Mouse (Mus musculus) forebrain, embryonic 11.5 days (tissue): ENCODE data around the gene Tbc1d8. TPM values are rescaled to one million over a fixed set of nuclear protein-coding genes. Genes with fewer than 3 reads are reported as not detected.

Experiments
- ATAC-seq: fragments of 200-750 bp; cut with Nextera tagmentation; replicated peaks from 2 replicates; pipeline ENCODE4 v1.8.0; 2017; ENCODE audit warnings: moderate TSS enrichment; ENCODE audit not compliant: low FRiP score
- DNase-seq: peaks from one replicate; pipeline ENCODE4 v3.0.0-alpha.2; 2017; ENCODE audit warnings: low spot score
- H3K27ac ChIP-seq: fragments of 300-500 bp; sonication (generic); 2 replicates; pipeline ENCODE4 v1.5.1; 2014; ENCODE audit warnings: low read depth, low read length
- H3K27me3 ChIP-seq: fragments of 300-500 bp; sonication (generic); 2 replicates; pipeline ENCODE4 v1.6.1; 2014; ENCODE audit warnings: mild to moderate bottlenecking, low read length, mixed read lengths; ENCODE audit not compliant: control insufficient read depth, insufficient read depth
- H3K36me3 ChIP-seq: fragments of 300-500 bp; sonication (generic); 2 replicates; pipeline ENCODE4 v1.6.1; 2014; ENCODE audit warnings: mild to moderate bottlenecking, low read length, moderate library complexity, mixed read lengths; ENCODE audit not compliant: control insufficient read depth, insufficient read depth
- H3K4me1 ChIP-seq: fragments of 300-500 bp; sonication (generic); replicated peaks from 2 replicates; pipeline ENCODE4 v1.6.1; 2014; ENCODE audit warnings: low read length, mixed read lengths; ENCODE audit not compliant: control insufficient read depth, insufficient read depth
- H3K4me2 ChIP-seq: fragments of 300-500 bp; sonication (generic); 2 replicates; pipeline ENCODE4 v1.6.1; 2014; ENCODE audit warnings: low read depth, mild to moderate bottlenecking, low read length, moderate library complexity, mixed read lengths; ENCODE audit not compliant: severe bottlenecking
- H3K4me3 ChIP-seq: fragments of 300-500 bp; sonication (generic); 2 replicates; pipeline ENCODE4 v1.5.1; 2014; ENCODE audit warnings: low read depth, low read length
- H3K9ac ChIP-seq: fragments of 300-500 bp; sonication (generic); 2 replicates; pipeline ENCODE4 v1.6.1; 2014; ENCODE audit warnings: low read length
- H3K9me3 ChIP-seq: fragments of 300-500 bp; sonication (generic); 2 replicates; pipeline ENCODE4 v1.6.1; 2016; ENCODE audit warnings: low read length, mixed read lengths; ENCODE audit not compliant: control insufficient read depth
- WGBS: fragments of 180-500 bp; shearing (Covaris S2); extraction: QIAGEN DNeasy Blood & Tissue Kit; methylation state at CpG from one replicate; pipeline ENCODE4 v1.1.7; 2014; 5-methylcytosine and 5-hydroxymethylcytosine counted together
- polyA plus RNA-seq: library from polyadenylated mRNA; unstranded; fragments of >200 nt; fragmentation: Nextera tagmentation; extraction: Ambion mirVana; gene quantifications from 2 replicates; pipeline ENCODE4 v1.2.1, GENCODE M21; 2014

Gene Tbc1d8
- polyA plus RNA-seq, 1 experiment from 2014 or later = 6.5 TPM

- DNase-seq = no peak
- H3K36me3 ChIP-seq = no peaks in the 10 kb centered on the region
- no peaks in the 10 kb centered on the region for H3K27me3 ChIP-seq
- no peaks in the 10 kb centered on the region for H3K4me1 ChIP-seq
- no peak overlapping the region for H3K4me3 ChIP-seq
- no peaks in the 10 kb centered on the region for H3K9me3 ChIP-seq
- ATAC-seq = no peak
- H3K4me2 ChIP-seq = no peak overlapping the region
- H3K27ac ChIP-seq = no peak overlapping the region
- WGBS = 94% methylated on average over 5 of the region's 5 CpGs
- no peak overlapping the region for H3K9ac ChIP-seq
These were observed 14.6 kb upstream of the Tbc1d8 start for GRCm38 (mm10) chr1:39493165-39493564.

GRCm38 (mm10) chr1:39487370-39487769, 8.8 kb upstream of the Tbc1d8 start:
- H3K4me1 ChIP-seq = peaks cover 4% of the 10 kb centered on the region; the same call in 1 of the 2 replicates
- no peaks in the 10 kb centered on the region for H3K36me3 ChIP-seq
- DNase-seq = no peak
- no peak overlapping the region for H3K9ac ChIP-seq
- H3K27ac ChIP-seq = no peak overlapping the region
- no peaks in the 10 kb centered on the region for H3K27me3 ChIP-seq
- no peak for ATAC-seq
- H3K4me2 ChIP-seq = no peak overlapping the region
- H3K9me3 ChIP-seq = no peaks in the 10 kb centered on the region
- 80% methylated on average over 3 of the region's 3 CpGs for WGBS
- no peak overlapping the region for H3K4me3 ChIP-seq

- Histone ChIP-seq H3K4me3 (no peak overlapping the region), H3K27me3 (no peaks in the 10 kb centered on the region; the same call in 1 of the 2 replicates), H3K36me3 (no peaks in the 10 kb centered on the region), H3K9ac (peak overlapping the region; percentile 17; the same call in 1 of the 2 replicates), H3K4me1 (peaks cover 5% of the 10 kb centered on the region; the same call in 1 of the 2 replicates), H3K9me3 (no peaks in the 10 kb centered on the region), H3K4me2 (no peak overlapping the region), H3K27ac (no peak overlapping the region)
- ATAC-seq = no peak
- WGBS = 56% methylated on average over 10 of the region's 10 CpGs
- DNase-seq = no peak
These were observed 3.7 kb upstream of the Tbc1d8 start for GRCm38 (mm10) chr1:39482115-39482815.

- Histone ChIP-seq H3K4me2 (peak overlapping the region; percentile 96; the same call in 1 of the 2 replicates), H3K27me3 (no peaks in the 10 kb centered on the region; the same call in 1 of the 2 replicates), H3K4me3 (no peak overlapping the region; the same call in 1 of the 2 replicates), H3K27ac (no peak overlapping the region), H3K9ac (no peak overlapping the region), H3K36me3 (no peaks in the 10 kb centered on the region), H3K4me1 (peaks cover 5% of the 10 kb centered on the region; the same call in 1 of the 2 replicates), H3K9me3 (no peaks in the 10 kb centered on the region)
- 73% methylated on average over 5 of the region's 5 CpGs for WGBS
- DNase-seq = no peak
- no peak for ATAC-seq
These were observed 699 bp upstream of the Tbc1d8 start for GRCm38 (mm10) chr1:39479254-39479653.

- Histone ChIP-seq H3K27me3 (no peaks in the 10 kb centered on the region; the same call in 1 of the 2 replicates), H3K4me2 (peak overlapping the region; percentile 96), H3K36me3 (no peaks in the 10 kb centered on the region), H3K4me3 (peak overlapping the region; percentile 65), H3K4me1 (peaks cover 5% of the 10 kb centered on the region; the same call in 1 of the 2 replicates), H3K9me3 (no peaks in the 10 kb centered on the region), H3K27ac (no peak overlapping the region), H3K9ac (peak overlapping the region; percentile 82)
- DNase-seq (no peak), ATAC-seq (no peak)
- 5% methylated on average over 10 of the region's 10 CpGs for WGBS
These were observed 293 bp upstream of the Tbc1d8 start for GRCm38 (mm10) chr1:39478896-39479200.

- no peaks in the 10 kb centered on the region for H3K9me3 ChIP-seq
- H3K27ac ChIP-seq = no peak overlapping the region
- no peak for ATAC-seq
- WGBS = 85% methylated on average over 5 of the region's 5 CpGs
- no peak overlapping the region; the same call in 1 of the 2 replicates for H3K4me2 ChIP-seq
- DNase-seq = no peak
- no peak overlapping the region for H3K9ac ChIP-seq
- H3K36me3 ChIP-seq = no peaks in the 10 kb centered on the region
- H3K27me3 ChIP-seq = no peaks in the 10 kb centered on the region; the same call in 1 of the 2 replicates
- no peaks in the 10 kb centered on the region; the same call in 1 of the 2 replicates for H3K4me1 ChIP-seq
- no peak overlapping the region for H3K4me3 ChIP-seq
These were observed 1.5 kb downstream of the Tbc1d8 start for GRCm38 (mm10) chr1:39477064-39477463.

- H3K4me1 ChIP-seq = no peaks in the 10 kb centered on the region; the same call in 1 of the 2 replicates
- no peak overlapping the region for H3K27ac ChIP-seq
- H3K9me3 ChIP-seq = no peaks in the 10 kb centered on the region
- ATAC-seq (no peak), DNase-seq (no peak)
- no peaks in the 10 kb centered on the region; the same call in 1 of the 2 replicates for H3K27me3 ChIP-seq
- H3K9ac ChIP-seq = no peak overlapping the region
- no peaks in the 10 kb centered on the region for H3K36me3 ChIP-seq
- no peak overlapping the region for H3K4me3 ChIP-seq
- H3K4me2 ChIP-seq = no peak overlapping the region
- 87% methylated on average over 1 of the region's 1 CpGs for WGBS
These were observed 2.2 kb downstream of the Tbc1d8 start for GRCm38 (mm10) chr1:39476341-39476740.

GRCm38 (mm10) chr1:39474516-39474915, 4.0 kb downstream of the Tbc1d8 start:
- Histone ChIP-seq H3K4me3 (no peak overlapping the region), H3K27me3 (no peaks in the 10 kb centered on the region; the same call in 1 of the 2 replicates), H3K9ac (no peak overlapping the region), H3K4me2 (no peak overlapping the region), H3K27ac (no peak overlapping the region), H3K9me3 (no peaks in the 10 kb centered on the region), H3K4me1 (no peaks in the 10 kb centered on the region; the same call in 1 of the 2 replicates), H3K36me3 (no peaks in the 10 kb centered on the region)
- no peak for DNase-seq
- no peak for ATAC-seq
- 89% methylated on average over 9 of the region's 9 CpGs for WGBS
